Mouse (Mus musculus): Measurements from ENCODE around the gene Cass4. TPM values are rescaled to one million over a fixed set of nuclear protein-coding genes. Genes with fewer than 3 reads are reported as not detected.

Cass4 gene
- 0.30 and 0.31 TPM in 2 replicates for polyA plus RNA-seq (2016; fragmentation: Nextera tagmentation; extraction: Ambion mirVana)

- Histone ChIP-seq H3K4me2 (replicated peaks) (no peak within 1 kb of the TSS), H3K36me3 (no peaks in the 10 kb centered on the region), H3K27me3 (no peaks in the 10 kb centered on the region), H3K4me3 (no peak within 1 kb of the TSS), H3K4me1 (peaks cover 5% of the 10 kb centered on the region; the same call in 1 of the 2 replicates), H3K9me3 (no peaks in the 10 kb centered on the region), H3K27ac (replicated peaks) (no peak within 1 kb of the TSS), H3K9ac (replicated peaks) (no peak within 1 kb of the TSS)
- no peak for ATAC-seq (ENCODE audit: low FRiP score, low read depth)
- 49% methylated on average over 13 of the region's 13 CpGs for WGBS
These were observed at the start of gene Cass4 for GRCm38 (mm10) chr2:172393391-172394051. Gene Cass4, plus strand, starts transcription at chr2:172393794.

GRCm38 (mm10) chr2:172344669-172345068 lies 48.9 kb upstream of the Cass4 start:
- Histone ChIP-seq H3K27ac (replicated peaks) (no peak overlapping the region), H3K9ac (replicated peaks) (no peak overlapping the region), H3K4me2 (replicated peaks) (peak overlapping the region; percentile 93), H3K9me3 (no peaks in the 10 kb centered on the region), H3K4me1 (peaks cover 33% of the 10 kb centered on the region), H3K36me3 (no peaks in the 10 kb centered on the region), H3K4me3 (peak overlapping the region; percentile 65; the same call in 1 of the 2 replicates), H3K27me3 (no peaks in the 10 kb centered on the region; the same call in 1 of the 2 replicates)
- 40% methylated on average over 5 of the region's 5 CpGs for WGBS
- ATAC-seq (ENCODE audit: low FRiP score, low read depth), result 0 out of 2 replicates have a peak, but pooled peaks have one; percentile 3

- H3K4me3 ChIP-seq, result peak within 1 kb of the TSS; percentile 65
- peak; percentile 96 for ATAC-seq (ENCODE audit: low FRiP score, low read depth)
- peaks cover 33% of the 10 kb centered on the region for H3K4me1 ChIP-seq
- peak within 1 kb of the TSS; percentile 60 for H3K27ac ChIP-seq (replicated peaks)
- H3K9me3 ChIP-seq, result no peaks in the 10 kb centered on the region
- peak within 1 kb of the TSS; percentile 68 for H3K9ac ChIP-seq (replicated peaks)
- peak within 1 kb of the TSS; percentile 93 for H3K4me2 ChIP-seq (replicated peaks)
- no peaks in the 10 kb centered on the region for H3K36me3 ChIP-seq
- H3K27me3 ChIP-seq, result no peaks in the 10 kb centered on the region; the same call in 1 of the 2 replicates
- under 1% methylated on average over 35 of the region's 35 CpGs for WGBS
These were observed 48.3 kb upstream of the Cass4 start, which contains the start of gene Fam210b for GRCm38 (mm10) chr2:172345258-172345738. Gene Fam210b, plus strand, starts transcription at chr2:172345565.

GRCm38 (mm10) chr2:172346034-172346929 lies 47.3 kb upstream of the Cass4 start:
- no peak for ATAC-seq (ENCODE audit: low FRiP score, low read depth)
- Histone ChIP-seq H3K4me3 (peak overlapping the region; percentile 65), H3K4me2 (replicated peaks) (peak overlapping the region; percentile 93), H3K9ac (replicated peaks) (peak overlapping the region; percentile 68), H3K4me1 (peaks cover 26% of the 10 kb centered on the region), H3K27ac (replicated peaks) (peak overlapping the region; percentile 60; the same call in 1 of the 2 replicates), H3K36me3 (no peaks in the 10 kb centered on the region), H3K9me3 (no peaks in the 10 kb centered on the region), H3K27me3 (no peaks in the 10 kb centered on the region; the same call in 1 of the 2 replicates)
- 11% methylated on average over 31 of the region's 31 CpGs for WGBS

GRCm38 (mm10) chr2:172346933-172347611 lies 46.5 kb upstream of the Cass4 start:
- WGBS, result 72% methylated on average over 8 of the region's 8 CpGs
- H3K4me1 ChIP-seq, result peaks cover 21% of the 10 kb centered on the region
- ATAC-seq (ENCODE audit: low FRiP score, low read depth), result no peak
- H3K9me3 ChIP-seq, result no peaks in the 10 kb centered on the region
- H3K27me3 ChIP-seq, result no peaks in the 10 kb centered on the region; the same call in 1 of the 2 replicates
- no peaks in the 10 kb centered on the region for H3K36me3 ChIP-seq
- H3K4me3 ChIP-seq, result peak overlapping the region; percentile 65; the same call in 1 of the 2 replicates
- H3K9ac ChIP-seq (replicated peaks), result no peak overlapping the region
- H3K4me2 ChIP-seq (replicated peaks), result peak overlapping the region; percentile 93
- H3K27ac ChIP-seq (replicated peaks), result peak overlapping the region; percentile 56; the same call in 1 of the 2 replicates

GRCm38 (mm10) chr2:172348297-172348950 lies 45.2 kb upstream of the Cass4 start:
- Histone ChIP-seq H3K27ac (replicated peaks) (peak overlapping the region; percentile 56), H3K4me2 (replicated peaks) (peak overlapping the region; percentile 2; the same call in 1 of the 2 replicates), H3K36me3 (no peaks in the 10 kb centered on the region), H3K9ac (replicated peaks) (no peak overlapping the region), H3K27me3 (no peaks in the 10 kb centered on the region; the same call in 1 of the 2 replicates), H3K4me3 (no peak overlapping the region), H3K4me1 (peaks cover 29% of the 10 kb centered on the region), H3K9me3 (no peaks in the 10 kb centered on the region)
- 53% methylated on average over 3 of the region's 3 CpGs for WGBS
- ATAC-seq (ENCODE audit: low FRiP score, low read depth), result no peak

GRCm38 (mm10) chr2:172349776-172350175 lies 43.8 kb upstream of the Cass4 start:
- 75% methylated on average over 14 of the region's 14 CpGs for WGBS
- Histone ChIP-seq H3K9ac (replicated peaks) (no peak overlapping the region), H3K4me3 (no peak overlapping the region), H3K36me3 (peaks cover 4% of the 10 kb centered on the region; the same call in 1 of the 2 replicates), H3K4me1 (peaks cover 28% of the 10 kb centered on the region), H3K27me3 (no peaks in the 10 kb centered on the region; the same call in 1 of the 2 replicates), H3K9me3 (no peaks in the 10 kb centered on the region), H3K27ac (replicated peaks) (no peak overlapping the region), H3K4me2 (replicated peaks) (no peak overlapping the region)
- ATAC-seq (ENCODE audit: low FRiP score, low read depth), result no peak

- no peak for ATAC-seq (ENCODE audit: low FRiP score, low read depth)
- Histone ChIP-seq H3K27me3 (no peaks in the 10 kb centered on the region; the same call in 1 of the 2 replicates), H3K9me3 (no peaks in the 10 kb centered on the region), H3K27ac (replicated peaks) (no peak overlapping the region), H3K4me1 (peaks cover 27% of the 10 kb centered on the region), H3K4me3 (no peak overlapping the region), H3K36me3 (peaks cover 14% of the 10 kb centered on the region), H3K9ac (replicated peaks) (no peak overlapping the region), H3K4me2 (replicated peaks) (no peak overlapping the region)
- WGBS, result 78% methylated on average over 8 of the region's 8 CpGs
These were observed 42.8 kb upstream of the Cass4 start for GRCm38 (mm10) chr2:172350773-172351172.

- Histone ChIP-seq H3K4me1 (peaks cover 19% of the 10 kb centered on the region; the same call in 1 of the 2 replicates), H3K9me3 (no peaks in the 10 kb centered on the region), H3K9ac (replicated peaks) (no peak overlapping the region), H3K36me3 (peaks cover 39% of the 10 kb centered on the region), H3K27me3 (no peaks in the 10 kb centered on the region), H3K4me3 (no peak overlapping the region), H3K27ac (replicated peaks) (0 out of 2 replicates have a peak overlapping the region, but pooled peaks have one; percentile 8), H3K4me2 (replicated peaks) (no peak overlapping the region)
- ATAC-seq (ENCODE audit: low FRiP score, low read depth), result no peak
- 66% methylated on average over 9 of the region's 9 CpGs for WGBS
These were observed 40.4 kb upstream of the Cass4 start for GRCm38 (mm10) chr2:172353218-172353617.

- ATAC-seq (ENCODE audit: low FRiP score, low read depth), result no peak
- no peak overlapping the region for H3K4me2 ChIP-seq (replicated peaks)
- 72% methylated on average over 9 of the region's 9 CpGs for WGBS
- H3K4me1 ChIP-seq, result peaks cover 12% of the 10 kb centered on the region; the same call in 1 of the 2 replicates
- H3K9me3 ChIP-seq, result no peaks in the 10 kb centered on the region
- peaks cover 54% of the 10 kb centered on the region for H3K36me3 ChIP-seq
- no peaks in the 10 kb centered on the region for H3K27me3 ChIP-seq
- H3K27ac ChIP-seq (replicated peaks), result 0 out of 2 replicates have a peak overlapping the region, but pooled peaks have one; percentile 6
- no peak overlapping the region for H3K9ac ChIP-seq (replicated peaks)
- no peak overlapping the region for H3K4me3 ChIP-seq
These were observed 38.8 kb upstream of the Cass4 start for GRCm38 (mm10) chr2:172354761-172355160.

GRCm38 (mm10) chr2:172355833-172356232 lies 37.8 kb upstream of the Cass4 start:
- Histone ChIP-seq H3K4me2 (replicated peaks) (no peak overlapping the region), H3K4me1 (peaks cover 12% of the 10 kb centered on the region; the same call in 1 of the 2 replicates), H3K9ac (replicated peaks) (no peak overlapping the region), H3K36me3 (peaks cover 65% of the 10 kb centered on the region), H3K27ac (replicated peaks) (no peak overlapping the region), H3K27me3 (no peaks in the 10 kb centered on the region), H3K9me3 (no peaks in the 10 kb centered on the region), H3K4me3 (no peak overlapping the region)
- 90% methylated on average over 5 of the region's 5 CpGs for WGBS
- ATAC-seq (ENCODE audit: low FRiP score, low read depth), result no peak

Data from midbrain, embryonic 12.5 days (tissue).